Mouse (Mus musculus) olfactory bulb, adult 2 months (tissue): ENCODE measurements around the gene Mis18bp1. TPM values are rescaled to one million over a fixed set of nuclear protein-coding genes. Genes with fewer than 3 reads are reported as not detected.
"Not testable (repeated sequence)": the region's sequence is repeated elsewhere in the genome, so short reads cannot be mapped to it uniquely, and the experiment has no call there.

Experiments
- H3K27ac ChIP-seq: fragments of 200-500 bp; 2 replicates; pipeline ENCODE4 v1.5.1; 2012; ENCODE audit warnings: low read depth, low read length; ENCODE audit not compliant: insufficient read depth
- H3K4me1 ChIP-seq: fragments of 200-500 bp; 2 replicates; pipeline ENCODE4 v1.6.1; 2012; ENCODE audit warnings: low read length; ENCODE audit not compliant: control insufficient read depth, insufficient read depth
- H3K4me3 ChIP-seq: fragments of 200-500 bp; 2 replicates; pipeline ENCODE4 v1.5.1; 2012; ENCODE audit warnings: mild to moderate bottlenecking, low read depth, low read length, moderate library complexity; ENCODE audit not compliant: insufficient read depth
- CTCF ChIP-seq: fragments of 200-500 bp; IDR thresholded peaks from 2 replicates; pipeline ENCODE4 v1.5.1; 2012; ENCODE audit warnings: low read depth, mild to moderate bottlenecking, low read length, moderate library complexity; ENCODE audit not compliant: insufficient read depth
- POLR2A ChIP-seq: fragments of 200-500 bp; IDR thresholded peaks from 2 replicates; pipeline ENCODE4 v1.6.1; 2012; ENCODE audit warnings: mild to moderate bottlenecking, low read depth, low read length, moderate library complexity; ENCODE audit not compliant: insufficient read depth
- WGBS: fragments of 180-500 bp; shearing (Covaris S2); methylation state at CpG from one replicate; pipeline ENCODE4 v1.1.7; 2018; 5-methylcytosine and 5-hydroxymethylcytosine counted together
- polyA plus RNA-seq: library from polyadenylated mRNA; stranded (reverse); fragments of >200 nt; gene quantifications from 2 replicates; pipeline ENCODE4 v1.2.4, GENCODE M21; 2012; ENCODE audit warnings: low replicate concordance; ENCODE audit not compliant: missing spikeins, insufficient read depth, insufficient read length

Gene Mis18bp1
- polyA plus RNA-seq = not detected in 2 replicates

- H3K27ac ChIP-seq = peak within 1 kb of the TSS; percentile 87
- no peaks in the 10 kb centered on the region for H3K4me1 ChIP-seq
- peak within 1 kb of the TSS; percentile 91 for H3K4me3 ChIP-seq
- WGBS = under 1% methylated on average over 70 of the region's 70 CpGs
- TF ChIP-seq CTCF (no peak), POLR2A (no peak; the same call in 1 of the 2 replicates)
Measured at GRCm38 (mm10) chr12:65172021-65172951, at the start of gene Mis18bp1. Gene Mis18bp1, minus strand, starts transcription at chr12:65172604.

- no peak overlapping the region for H3K27ac ChIP-seq
- TF ChIP-seq POLR2A (no peak), CTCF (no peak)
- no peaks in the 10 kb centered on the region for H3K4me1 ChIP-seq
- 66% methylated on average over 6 of the region's 6 CpGs for WGBS
- H3K4me3 ChIP-seq = no peak overlapping the region
Measured at GRCm38 (mm10) chr12:65216404-65216840, 44.0 kb upstream of the Mis18bp1 start.

DNA sequence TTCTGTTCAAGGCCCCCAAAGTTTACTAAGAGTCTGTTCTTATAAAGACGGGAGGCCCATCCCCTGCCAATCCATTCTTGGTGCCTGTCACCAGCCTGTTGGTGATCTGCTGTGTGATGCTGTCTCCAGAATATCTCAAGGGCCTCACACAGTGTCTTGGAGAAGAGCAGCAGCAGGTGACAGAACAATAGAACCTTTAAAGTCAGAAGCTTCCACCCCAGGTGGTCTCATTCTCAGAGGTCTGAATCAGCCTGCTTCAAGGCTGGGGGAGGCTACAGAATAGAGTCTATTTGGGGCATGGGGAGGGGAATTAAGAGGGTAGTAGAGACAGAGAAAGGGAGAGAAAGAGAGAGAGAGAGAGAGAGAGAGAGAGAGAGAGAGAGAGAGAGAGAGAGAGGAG is 34.0 kb upstream of the Mis18bp1 start:
- TF ChIP-seq POLR2A (no peak), CTCF (no peak)
- no peaks in the 10 kb centered on the region for H3K4me1 ChIP-seq
- no peak overlapping the region for H3K4me3 ChIP-seq
- H3K27ac ChIP-seq = no peak overlapping the region
- 58% methylated on average over 1 of the region's 1 CpGs for WGBS

GRCm38 (mm10) chr12:65201812-65202211 is 29.4 kb upstream of the Mis18bp1 start:
- Histone ChIP-seq H3K4me3 (no peak overlapping the region), H3K27ac (no peak overlapping the region), H3K4me1 (no peaks in the 10 kb centered on the region)
- WGBS = 86% methylated on average over 2 of the region's 2 CpGs
- no peak for TF ChIP-seq POLR2A
- TF ChIP-seq CTCF = no peak

DNA sequence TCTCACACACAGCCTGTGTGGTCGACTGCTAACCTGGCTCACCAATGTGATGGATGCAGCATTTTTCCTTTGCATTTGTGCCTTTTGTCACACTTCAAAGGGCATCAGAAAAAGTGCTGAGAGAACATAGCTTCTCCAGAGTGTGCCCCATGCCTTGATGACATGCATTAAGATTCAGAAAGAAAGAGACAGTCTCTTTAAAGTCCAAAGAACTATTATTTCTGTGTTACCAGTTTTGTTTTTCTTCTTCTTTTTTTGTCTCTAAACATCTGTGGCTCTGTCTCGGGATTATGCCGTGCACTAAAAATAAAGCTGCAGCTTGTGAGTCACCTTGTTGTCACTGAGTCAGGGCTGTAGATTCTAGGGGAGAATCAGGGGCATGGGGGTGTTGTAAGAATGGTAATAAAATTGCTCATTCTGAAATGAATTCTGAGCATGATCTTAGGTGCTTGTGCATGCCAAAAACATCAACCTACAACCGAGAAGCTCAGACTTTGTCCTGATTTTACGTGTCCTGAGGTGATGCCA is 21.7 kb upstream of the Mis18bp1 start:
- 18% methylated on average over 5 of the region's 5 CpGs for WGBS
- Histone ChIP-seq H3K4me1 (no peaks in the 10 kb centered on the region), H3K4me3 (no peak overlapping the region), H3K27ac (peak overlapping the region; percentile 75)
- no peak for TF ChIP-seq POLR2A

DNA sequence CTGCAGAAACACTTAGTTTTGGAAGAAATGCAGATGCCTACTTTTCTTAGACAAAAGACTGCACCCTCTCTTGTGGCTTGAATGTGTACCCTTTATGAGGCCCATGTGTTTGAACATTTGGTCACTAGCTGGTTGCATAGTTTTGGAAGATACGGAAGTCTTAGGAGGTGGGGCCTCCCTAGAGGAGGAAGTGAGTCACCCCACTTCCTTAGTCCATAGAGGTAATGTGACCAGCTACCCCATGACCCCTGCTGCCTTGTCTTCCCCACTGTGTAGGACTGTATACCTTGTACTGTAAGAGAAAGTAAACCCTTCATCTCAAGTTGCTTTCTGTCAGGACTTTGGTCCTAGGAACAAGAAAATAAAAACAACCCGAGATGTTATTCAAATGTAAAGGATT is 16.8 kb upstream of the Mis18bp1 start:
- H3K4me3 ChIP-seq = no peak overlapping the region
- H3K4me1 ChIP-seq = 0 out of 2 replicates have a peak, but pooled peaks cover 3% of the 10 kb centered on the region
- WGBS = 87% methylated on average over 2 of the region's 2 CpGs
- H3K27ac ChIP-seq = no peak overlapping the region
- TF ChIP-seq CTCF (no peak), POLR2A (no peak)

DNA sequence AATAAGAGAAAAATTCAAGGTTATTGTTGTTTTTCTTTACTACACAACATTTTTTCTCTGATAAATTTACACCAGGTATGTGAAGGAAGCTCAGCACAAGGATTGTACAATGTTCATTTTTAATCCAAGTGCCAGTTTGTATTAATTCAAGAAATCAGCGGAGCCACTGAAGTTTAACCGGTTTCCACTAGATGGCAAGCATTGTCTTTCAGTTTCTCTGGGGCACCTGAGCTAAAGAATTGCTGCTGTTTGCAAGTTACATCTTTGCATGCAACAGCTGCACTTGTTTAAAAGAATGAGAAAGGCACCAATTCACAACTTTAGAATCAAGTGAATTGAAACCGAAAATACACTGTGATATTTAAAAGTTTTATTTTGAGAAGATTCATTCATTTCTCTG is 15.0 kb upstream of the Mis18bp1 start:
- H3K27ac ChIP-seq = no peak overlapping the region
- 20% methylated on average over 3 of the region's 3 CpGs for WGBS
- H3K4me3 ChIP-seq = no peak overlapping the region
- no peak for TF ChIP-seq CTCF
- no peak for TF ChIP-seq POLR2A
- 0 out of 2 replicates have a peak, but pooled peaks cover 3% of the 10 kb centered on the region for H3K4me1 ChIP-seq

DNA sequence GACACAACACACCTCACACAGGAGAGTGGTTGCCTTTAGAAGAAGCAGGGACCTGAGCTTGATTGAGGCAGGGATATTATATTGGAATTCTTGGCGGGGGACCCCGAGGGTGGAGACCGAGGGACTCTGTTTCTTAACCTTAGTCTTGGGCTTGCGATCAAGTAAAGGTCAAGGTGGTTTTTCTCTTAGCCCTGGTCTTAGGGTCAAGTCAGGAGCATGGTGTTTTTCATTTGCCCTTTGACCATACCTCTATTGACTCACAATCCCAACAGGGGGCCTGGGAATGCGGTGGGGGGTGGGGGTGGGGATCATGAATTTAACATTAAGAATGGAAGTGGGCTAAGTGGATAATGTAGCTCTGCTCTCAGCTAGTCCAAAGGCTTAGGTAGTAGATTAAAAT is 1.3 kb upstream of the Mis18bp1 start:
- Histone ChIP-seq H3K27ac (no peak overlapping the region), H3K4me3 (no peak overlapping the region), H3K4me1 (no peaks in the 10 kb centered on the region)
- 90% methylated on average over 5 of the region's 5 CpGs for WGBS
- TF ChIP-seq CTCF (no peak), POLR2A (no peak)

DNA sequence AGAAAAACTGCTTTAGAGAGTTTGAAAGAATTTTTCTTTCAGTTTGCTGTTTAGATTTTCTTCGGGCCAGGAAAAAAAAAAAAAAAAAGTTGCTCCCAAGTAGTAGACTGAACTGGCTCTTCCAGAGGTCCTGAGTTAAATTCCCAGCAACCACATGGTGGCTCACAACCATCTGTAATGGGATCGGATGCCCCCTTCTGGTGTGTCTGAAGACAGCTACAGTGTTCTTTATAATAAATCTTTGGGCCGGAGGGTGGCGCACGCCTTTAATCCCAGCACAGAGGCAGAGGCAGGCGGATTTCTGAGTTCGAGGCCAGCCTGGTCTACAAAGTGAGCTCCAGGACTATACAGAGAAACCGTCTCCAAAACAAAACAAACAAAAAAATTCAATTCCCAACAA is 555 bp upstream of the Mis18bp1 start:
- peak overlapping the region; percentile 91 for H3K4me3 ChIP-seq
- not testable (repeated sequence) for H3K4me1 ChIP-seq, H3K27ac ChIP-seq
- 24% methylated on average over 8 of the region's 8 CpGs for WGBS

DNA sequence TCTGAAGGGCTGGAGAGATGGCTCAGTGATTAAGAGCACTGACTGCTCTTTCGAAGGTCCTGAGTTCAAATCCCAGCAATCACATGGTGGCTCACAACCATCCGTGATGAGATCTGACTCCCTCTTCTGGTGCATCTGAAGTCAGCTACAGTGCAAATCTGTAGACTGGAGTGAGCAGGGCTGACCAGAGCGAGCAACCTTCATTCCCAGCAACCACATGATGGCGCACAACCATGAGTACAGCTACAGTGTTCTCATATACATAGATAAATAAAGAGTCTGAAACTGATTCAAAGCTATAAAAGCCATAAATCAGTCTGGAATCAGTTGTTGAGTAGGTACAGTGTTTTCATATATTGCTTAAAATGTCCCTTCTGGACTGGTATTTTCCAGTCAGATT is 36.3 kb downstream of the Mis18bp1 start:
- WGBS = 98% methylated on average over 4 of the region's 4 CpGs
- not testable (repeated sequence) for H3K4me1 ChIP-seq, H3K27ac ChIP-seq, H3K4me3 ChIP-seq
